Mouse (Mus musculus) heart, adult 10 weeks (tissue): ENCODE data around the gene Lpo. TPM values are rescaled to one million over a fixed set of nuclear protein-coding genes. Genes with fewer than 3 reads are reported as not detected.

ENCODE experiments used
- polyA plus RNA-seq: library from polyadenylated mRNA; stranded (reverse); fragments of 350-450 nt; fragmentation: Illumina TruSeq; extraction: RNeasy Lipid Tissue Mini Kit (QIAGEN cat#74804); gene quantifications from one replicate; pipeline ENCODE4 v1.2.3, GENCODE M21; 2014; ENCODE audit warnings: low read depth, low replicate concordance

Gene Lpo
- not detected for polyA plus RNA-seq

GRCm38 (mm10) chr11:87828239-87828900 is at the start of gene Lpo:
Lpo (minus strand) TSS chr11:87828289.

GRCm38 (mm10) chr11:87875436-87875835 is 47.3 kb upstream of the Lpo start, which contains the start of gene Epx:
Epx (minus strand) TSS chr11:87875536.

GRCm38 (mm10) chr11:87852690-87853596 is 24.9 kb upstream of the Lpo start, which contains the start of gene Mks1:
Mks1 (plus strand) TSS chr11:87853215.

DNA sequence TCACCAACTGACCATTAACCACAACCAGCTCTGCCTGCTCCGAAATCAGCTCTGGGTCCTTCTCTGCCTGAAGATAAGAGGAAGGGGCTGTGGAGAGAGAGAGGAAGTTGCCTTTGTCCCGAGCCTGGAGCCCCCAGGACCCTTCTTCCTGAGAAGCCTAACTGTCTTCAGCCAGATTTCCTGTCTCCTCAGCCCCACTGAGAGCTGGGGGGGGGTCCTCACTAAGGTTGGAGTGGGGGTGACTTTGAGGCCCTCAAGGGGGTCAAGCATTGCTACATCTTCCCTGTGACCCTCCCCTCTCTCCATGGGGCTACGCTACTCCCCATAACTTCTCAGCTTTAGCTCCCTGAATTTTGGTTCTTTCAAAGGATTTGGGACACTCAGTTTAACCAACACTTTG is 34.6 kb downstream of the Lpo start, which contains the start of gene Mpo:
TSS of gene Mpo (plus strand) at position 122 of the 400 bp plus-strand sequence.

GRCm38 (mm10) chr11:87760301-87761081 is 67.6 kb downstream of the Lpo start, which contains the start of gene Tspoap1:
Tspoap1 (plus strand) TSS chr11:87760541.

Other genes starting within 250 kb of the Lpo start
- gene Mtmr4, start 236.1 kb downstream of the Lpo start, polyA plus RNA-seq = 12.4 TPM
- gene Hsf5, start 211.1 kb downstream of the Lpo start, polyA plus RNA-seq = not detected
- gene Rnf43, start 165.6 kb downstream of the Lpo start, polyA plus RNA-seq = 0.68 TPM
- gene Supt4a, start 90.7 kb downstream of the Lpo start, polyA plus RNA-seq = 51.4 TPM
- not detected for gene Tspoap1, start 67.7 kb downstream of the Lpo start, polyA plus RNA-seq
- gene Mpo, start 34.7 kb downstream of the Lpo start, polyA plus RNA-seq = not detected
- 3.6 TPM for gene Mks1, start 24.9 kb upstream of the Lpo start, polyA plus RNA-seq
- gene Epx, start 47.2 kb upstream of the Lpo start, polyA plus RNA-seq = not detected
- gene Olfr462, start 64.0 kb upstream of the Lpo start, polyA plus RNA-seq = not detected
- not detected for gene Olfr463, start 69.1 kb upstream of the Lpo start, polyA plus RNA-seq
- not detected for gene Olfr464, start 92.7 kb upstream of the Lpo start, polyA plus RNA-seq
- gene Dynll2, start 159.2 kb upstream of the Lpo start, polyA plus RNA-seq = 535 TPM
- 146 TPM for gene Srsf1, start 219.1 kb upstream of the Lpo start, polyA plus RNA-seq
- gene Vezf1, start 240.0 kb upstream of the Lpo start, polyA plus RNA-seq = 43.0 TPM